17 mouse cellular contexts compared by ENCODE assay signal in genomic region chr13:18830486-18830885, GRCm38 (mm10).
"Had no signal": no experiment of that assay in that cellular context is flagged by ENCODE, and none has a peak within 500 bp of the region (broad histone marks: within the 10 kb centered on the region; RNA-seq: fewer than 3 reads in every experiment).

No protein-coding gene starts in this region.

- DNase-seq: left cerebral cortex, postnatal 4 days; liver; liver, embryonic 13.5 days; liver, postnatal 0 days; lung, adult 18-20 months; lung, adult 2 months; lung, embryonic 14.5 days; lung, postnatal 10 days; lung, postnatal 14 days; lung, postnatal 36 days; lung, postnatal 4 days; midbrain, embryonic 14.5 days had no signal

- ATAC-seq: liver, embryonic 12.5 days; liver, postnatal 0 days; lung, postnatal 0 days; midbrain, embryonic 13.5 days; midbrain, embryonic 15.5 days; midbrain, embryonic 16.5 days had no signal
